Mouse (Mus musculus) c-Kit-positive CD71-negative TER-119-negative erythroid progenitor cells, embryonic 14.5 days (primary cell): Measurements from ENCODE around the gene Rab11fip5.

Experiments
- DNase-seq: peaks from one replicate; pipeline ENCODE4 v3.0.0-alpha.2; 2013; ENCODE audit warnings: low read depth

Gene Rab11fip5

DNA sequence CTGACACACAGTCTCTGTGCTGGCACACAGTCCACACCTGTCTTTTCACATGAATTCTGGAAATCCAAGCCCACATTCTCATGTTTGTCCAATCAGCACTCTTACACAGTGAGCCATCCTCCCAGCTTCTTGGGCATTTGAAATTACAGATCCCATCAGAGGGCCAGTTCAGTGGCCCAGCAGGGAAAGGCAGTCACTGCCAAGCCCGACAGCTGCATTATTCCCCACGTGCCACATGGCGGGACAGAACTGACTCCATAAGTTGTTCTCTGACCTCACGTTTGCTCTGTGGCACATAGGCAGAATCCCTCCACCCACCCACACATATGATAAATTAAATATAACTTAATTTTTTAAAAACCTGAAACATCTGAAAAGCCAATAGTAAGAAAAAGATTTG lies 66.5 kb downstream of the Rab11fip5 start:
- no peak for DNase-seq

DNA sequence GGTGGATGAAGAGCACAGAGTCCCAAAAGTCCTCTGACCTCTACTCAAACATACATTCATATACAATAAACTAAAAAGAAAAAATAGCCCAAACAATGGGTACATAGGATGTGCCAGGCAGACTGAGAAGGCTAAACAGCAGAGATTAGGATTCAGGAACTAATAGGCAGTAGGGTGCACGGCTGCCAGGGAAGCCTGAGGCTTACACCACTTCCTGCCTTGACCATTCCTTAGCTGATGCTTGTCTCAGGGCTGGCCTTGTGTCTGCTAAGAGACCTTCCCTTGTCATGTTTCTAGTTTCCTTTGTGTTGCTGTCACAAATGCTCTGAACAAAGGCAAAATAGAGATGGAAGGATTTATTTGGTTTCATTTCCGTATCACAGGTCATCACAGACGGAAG lies 68.1 kb downstream of the Rab11fip5 start:
- no peak for DNase-seq

DNA sequence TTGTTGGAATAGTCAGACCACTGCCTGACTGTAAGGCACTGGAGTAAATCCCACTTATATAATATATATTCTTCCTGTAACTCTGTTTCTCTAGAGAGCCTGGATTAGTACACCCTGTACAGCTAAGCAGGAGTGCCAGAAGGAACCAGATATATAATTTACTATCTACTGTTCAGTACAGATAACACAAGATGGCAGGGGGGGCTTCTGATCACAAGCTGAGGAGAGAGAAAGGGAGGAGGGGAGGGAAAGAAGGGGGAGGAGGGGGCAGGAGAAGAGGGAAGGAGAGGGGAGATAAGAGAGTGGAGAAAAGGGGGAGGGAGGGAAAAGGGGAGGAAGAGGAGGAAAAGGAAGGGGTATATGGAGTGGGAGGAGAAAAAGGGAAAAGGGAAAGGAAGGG lies 68.6 kb downstream of the Rab11fip5 start:
- DNase-seq = no peak

DNA sequence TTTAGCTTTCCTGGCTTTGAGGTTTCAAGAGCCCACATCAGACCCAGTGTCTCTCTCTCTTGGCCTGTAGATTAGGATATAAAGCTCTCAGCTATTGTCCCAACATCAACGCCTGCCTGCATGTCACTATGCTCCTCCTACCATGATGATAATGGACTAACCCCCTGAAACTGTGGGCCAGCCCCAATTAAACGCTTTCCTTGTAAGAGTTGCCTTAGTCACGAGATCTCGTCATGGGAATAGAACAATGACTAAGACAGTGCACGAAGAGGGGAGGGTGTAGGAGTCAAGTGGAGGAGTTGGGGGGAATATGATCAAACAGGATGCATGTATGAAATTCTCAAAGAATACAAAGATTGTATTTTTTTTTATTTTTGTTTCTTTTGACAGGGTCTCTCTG lies 69.5 kb downstream of the Rab11fip5 start:
- DNase-seq = no peak

DNA sequence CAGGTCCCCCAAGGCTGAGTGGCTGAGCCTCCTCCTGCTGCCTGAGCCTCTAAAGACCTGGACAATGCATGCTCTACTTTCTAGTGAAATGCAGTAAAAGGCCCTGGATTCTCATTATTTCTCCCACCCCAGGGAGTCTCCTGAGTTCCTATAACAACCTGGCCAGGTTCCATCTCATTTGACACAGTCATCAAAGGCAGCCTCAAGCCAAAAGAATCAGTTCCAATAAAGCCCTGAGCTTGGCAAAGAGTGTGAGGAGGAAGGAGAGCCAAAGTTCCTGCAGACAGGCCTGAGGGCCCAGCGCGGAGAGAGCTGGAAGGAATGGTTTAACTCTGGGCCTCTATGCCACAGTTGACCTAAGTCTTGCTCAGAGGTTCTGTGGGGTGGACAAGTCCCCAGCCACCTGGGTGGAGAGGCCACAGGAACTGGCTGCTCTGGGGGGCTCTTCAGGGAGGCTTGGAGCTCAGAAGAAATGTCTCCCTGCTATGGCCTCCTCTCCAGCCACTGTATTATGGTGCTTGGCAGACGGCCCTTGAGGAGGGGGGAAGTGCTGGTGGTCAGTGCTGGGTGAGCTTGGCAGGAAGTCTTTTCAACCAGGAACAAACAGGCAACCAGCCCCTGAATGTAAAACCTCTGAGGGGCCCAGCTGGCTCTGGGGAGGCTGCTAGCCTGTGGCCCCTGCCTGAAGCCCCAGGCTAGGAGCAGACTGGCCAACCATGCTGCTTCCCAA lies 71.9 kb downstream of the Rab11fip5 start:
- DNase-seq = no peak

DNA sequence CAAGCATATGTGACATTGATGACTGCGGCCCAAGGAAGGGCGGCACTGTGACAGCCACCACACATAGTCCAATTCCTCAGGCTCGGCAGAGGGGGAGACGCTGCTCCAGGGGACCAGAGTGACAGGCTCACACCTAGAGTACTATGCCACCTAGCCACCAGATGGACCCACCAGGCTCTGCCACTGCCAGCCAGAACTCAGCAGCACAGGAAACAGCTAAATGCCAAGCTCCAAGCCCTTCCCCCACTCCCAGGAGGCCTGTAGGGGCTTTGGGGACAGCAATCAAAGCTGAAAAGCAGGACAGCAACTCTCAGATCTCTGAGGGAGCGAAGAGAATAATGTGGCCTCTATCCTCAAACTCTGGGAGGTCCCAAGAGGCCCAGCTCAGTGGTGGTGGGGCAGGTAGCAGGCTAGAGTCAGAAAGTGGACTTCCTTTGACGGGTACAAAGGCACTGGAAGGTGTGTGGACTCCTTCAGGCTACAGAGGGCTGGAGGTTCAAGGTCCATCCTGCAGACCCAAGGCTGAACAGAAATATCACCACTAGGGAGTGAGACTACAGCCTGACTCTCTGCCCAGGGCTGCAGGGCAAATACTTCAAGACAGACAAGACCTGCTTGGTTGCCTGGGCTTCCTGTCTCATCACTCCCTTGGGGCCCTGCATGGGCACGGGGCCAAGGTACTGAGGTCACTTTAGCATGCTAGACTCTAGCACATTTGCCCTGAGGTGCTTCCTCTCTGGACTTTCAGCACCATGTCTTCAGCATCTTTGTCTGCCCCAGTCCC lies 78.9 kb downstream of the Rab11fip5 start:
- DNase-seq = no peak

DNA sequence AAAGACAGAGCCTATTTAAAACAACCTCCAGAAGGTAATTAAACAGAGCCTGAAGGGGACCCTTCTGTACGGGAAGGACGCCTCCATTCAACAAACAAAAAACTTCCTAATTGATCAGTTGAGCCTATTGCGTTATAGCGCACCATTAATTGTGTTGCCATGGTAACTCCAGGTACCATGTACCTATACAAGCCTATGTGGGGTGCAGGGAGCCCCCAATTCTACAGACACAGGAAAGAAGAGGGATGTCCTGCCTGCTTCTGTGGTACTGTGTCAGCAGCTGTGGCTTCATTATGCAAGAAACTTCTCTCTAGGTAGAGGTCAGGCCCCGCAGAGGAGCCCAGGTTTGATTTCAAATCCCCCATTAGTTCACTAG lies 80.4 kb downstream of the Rab11fip5 start:
- no peak for DNase-seq

DNA sequence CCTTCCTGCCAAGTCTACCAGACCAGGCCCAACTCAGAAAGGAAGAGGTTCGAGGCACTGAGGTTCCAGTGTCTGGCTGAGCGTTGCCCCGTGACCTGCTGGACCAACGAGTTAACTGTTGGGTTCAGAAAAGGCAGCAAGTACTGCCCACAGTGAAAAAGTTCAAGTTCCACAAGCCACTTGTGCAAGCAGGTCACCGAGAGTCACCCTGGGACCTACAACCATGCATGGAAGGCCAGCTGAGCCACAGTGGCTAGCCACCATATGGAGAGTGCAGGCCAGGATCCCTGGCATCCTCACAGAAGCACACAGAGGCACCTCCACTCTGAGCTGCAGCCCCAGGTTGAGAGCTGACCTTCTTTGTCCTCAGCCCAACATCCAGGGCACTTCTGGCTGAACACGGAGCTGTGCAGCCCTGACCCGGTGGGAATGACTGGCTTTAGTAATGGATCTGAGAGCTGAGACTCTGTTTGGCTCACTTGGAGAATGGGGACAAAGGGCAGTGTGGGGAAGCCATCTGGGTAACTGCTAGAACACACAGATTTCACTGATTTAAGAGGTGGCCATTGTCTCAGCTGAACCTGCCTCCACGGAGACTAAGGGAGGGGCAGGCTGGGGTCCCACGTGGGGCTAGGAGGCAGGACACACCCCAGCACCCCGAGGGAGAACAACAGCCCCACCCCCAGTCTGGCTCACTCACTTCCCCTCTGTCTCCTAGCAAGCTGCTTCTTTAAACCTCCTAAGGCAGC lies 81.0 kb downstream of the Rab11fip5 start:
- no peak for DNase-seq

DNA sequence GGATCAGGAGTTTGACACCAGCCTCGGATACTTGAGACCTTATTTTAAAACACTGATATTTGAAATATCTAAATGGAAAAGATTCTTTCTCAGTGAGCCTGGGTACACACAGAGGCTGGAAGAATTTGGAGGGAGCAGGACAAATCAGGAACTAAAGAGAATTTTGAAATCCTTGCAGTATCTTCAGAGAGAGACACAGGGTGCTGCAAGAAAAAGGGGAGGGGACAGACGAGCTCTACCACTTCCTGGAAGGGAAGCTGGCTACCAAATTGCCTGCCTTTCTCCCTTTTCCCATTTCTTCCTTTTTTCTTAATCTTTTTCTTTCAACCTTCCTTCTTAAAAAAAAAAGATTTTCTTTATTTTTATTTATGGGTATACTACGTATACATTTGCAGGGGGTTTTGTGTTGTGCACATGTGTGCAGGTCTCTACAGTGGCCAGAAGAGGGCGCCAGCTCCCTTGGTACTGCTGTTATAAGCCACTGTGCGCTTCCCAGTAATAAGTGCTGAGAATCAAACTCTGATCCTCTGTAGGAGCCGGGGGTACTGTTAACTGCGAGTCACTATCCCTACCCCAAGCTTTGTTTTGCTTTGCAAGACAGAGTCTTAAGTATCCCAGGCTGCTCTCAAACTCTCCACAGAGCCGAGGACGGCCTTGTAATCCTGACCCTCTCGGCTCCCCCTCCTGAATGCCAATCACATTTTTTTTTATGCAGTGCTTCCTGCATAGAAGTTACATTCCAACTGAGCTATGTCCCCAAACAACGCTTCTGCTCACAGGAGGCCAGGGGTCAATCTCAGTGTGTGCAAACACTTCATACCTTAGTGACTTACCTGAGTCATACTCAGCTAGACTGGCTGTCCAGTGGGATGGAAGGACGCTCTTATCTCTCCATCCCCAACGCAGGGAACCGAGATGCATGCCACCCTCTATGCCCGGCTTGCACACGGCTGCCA lies 83.3 kb downstream of the Rab11fip5 start:
- DNase-seq = no peak

DNA sequence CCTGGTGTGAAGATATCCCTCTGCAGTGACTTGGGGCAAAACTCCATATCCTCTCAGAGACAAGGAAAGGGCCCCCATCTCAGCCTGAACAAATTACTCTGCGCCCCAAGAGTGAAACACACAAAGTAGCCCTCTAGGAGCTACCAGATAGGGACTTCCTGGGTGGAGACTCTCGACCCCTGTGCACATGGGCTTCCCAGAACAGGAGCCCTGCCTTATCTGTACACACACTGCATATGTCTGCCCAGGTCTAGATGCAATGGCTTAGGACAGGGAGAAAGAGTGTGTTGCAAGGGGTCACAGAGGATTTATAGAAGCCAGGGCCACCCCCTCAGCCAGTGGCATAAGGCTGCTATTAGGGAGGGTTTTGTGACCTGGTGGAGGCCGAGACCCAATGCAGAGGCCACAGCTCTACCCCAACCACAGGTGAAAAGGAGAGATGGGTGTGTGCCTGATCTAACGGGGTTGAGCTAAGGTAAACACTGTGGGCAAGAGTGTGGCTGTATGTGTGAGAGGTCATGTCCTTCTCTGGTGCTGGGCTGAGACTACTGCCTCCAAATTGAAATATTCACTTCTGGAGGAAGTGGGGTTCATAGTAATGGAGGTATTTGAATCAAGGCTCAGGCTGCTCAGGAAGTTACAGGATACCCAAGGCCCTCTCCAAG lies 86.1 kb downstream of the Rab11fip5 start:
- no peak for DNase-seq

DNA sequence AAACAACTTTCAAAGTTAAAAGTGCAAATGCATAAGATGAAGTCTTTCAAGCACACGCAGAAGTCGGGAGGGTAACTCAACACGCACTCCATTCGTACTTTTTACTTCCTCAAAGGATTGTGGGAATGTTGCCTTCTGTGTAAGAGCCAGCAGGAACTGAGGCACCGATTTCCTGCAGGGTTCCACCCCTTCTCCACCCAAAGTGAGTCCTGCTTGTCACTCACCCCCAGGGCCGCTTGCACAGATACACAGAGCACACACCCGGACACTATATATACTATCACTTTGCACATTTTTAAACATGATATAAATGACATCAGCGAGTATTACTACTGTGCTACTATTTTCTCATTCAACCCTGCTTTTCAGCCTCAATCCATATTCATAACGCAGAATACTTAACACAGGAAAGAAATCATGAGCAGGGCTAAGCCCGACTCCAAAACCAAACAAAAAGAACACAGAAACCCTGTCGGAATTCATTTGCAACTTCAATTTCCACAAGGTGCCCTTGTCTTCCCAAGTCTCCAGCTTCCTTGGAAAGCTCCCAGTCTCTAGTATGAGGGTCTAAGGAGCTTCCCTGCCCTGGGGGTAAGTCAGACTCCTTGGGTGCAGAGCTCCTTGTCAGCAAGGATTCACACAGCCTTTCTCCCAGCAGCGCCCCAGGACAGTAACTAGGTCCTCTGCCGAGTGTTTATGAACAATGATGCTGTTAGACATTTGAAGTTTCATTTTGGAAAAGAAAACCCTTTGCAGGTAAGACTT lies 88.0 kb downstream of the Rab11fip5 start:
- no peak for DNase-seq
